ENCODE assay signal across 17 mouse cellular contexts in the genomic region with DNA sequence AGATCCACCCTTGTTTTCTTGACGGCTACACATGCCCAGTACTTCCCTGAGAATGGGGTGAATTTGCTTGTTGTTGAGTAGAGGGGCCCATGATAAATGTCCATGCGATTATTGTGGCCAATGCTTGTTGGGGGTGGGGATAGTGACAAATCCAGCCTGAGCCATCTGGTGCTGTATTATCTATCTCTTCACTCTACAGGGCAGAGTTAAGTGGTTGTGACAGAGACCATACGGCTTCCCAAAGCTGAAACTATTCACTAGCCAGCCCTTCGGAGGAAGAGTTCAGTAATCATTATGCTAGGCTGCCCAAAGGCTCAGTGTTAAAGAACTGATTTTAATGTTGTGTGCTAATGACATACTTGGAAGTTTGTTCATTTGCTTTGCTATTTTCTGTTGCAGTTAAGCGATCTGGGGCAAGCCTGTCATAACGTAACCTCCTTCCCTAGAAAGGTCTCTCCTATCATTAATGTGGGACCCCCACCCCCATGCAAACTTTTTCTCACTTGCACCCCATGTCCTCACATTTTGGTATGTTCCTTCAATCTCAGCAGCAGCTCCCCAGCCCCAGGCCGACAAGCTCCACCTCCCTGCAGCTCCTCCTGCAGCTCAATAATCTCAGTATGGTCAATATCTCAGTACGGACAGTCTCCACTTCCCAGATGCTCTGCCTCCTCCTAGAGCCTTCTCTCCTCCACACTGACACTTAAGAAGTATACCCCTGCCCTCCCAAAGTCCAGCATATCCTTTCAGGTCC. TPM values are rescaled to one million over a fixed set of nuclear protein-coding genes. Genes with fewer than 3 reads are reported as not detected.
DNase-seq lines count a peak whose midpoint lies in the region; ATAC-seq and TF ChIP-seq lines count a peak whose summit lies in the region.
"Had no signal": no experiment of that assay in that cellular context is flagged by ENCODE, and none has a peak within 500 bp of the region (broad histone marks: within the 10 kb centered on the region; RNA-seq: fewer than 3 reads in every experiment).

No protein-coding gene starts in this region.

- no peak overlapping the region for H3K27ac ChIP-seq in kidney, embryonic 16.5 days (ENCODE audit: low read length)
- H3K27ac ChIP-seq: hindbrain, embryonic 13.5 days; left cerebral cortex, adult 2 months; limb, embryonic 13.5 days; liver, embryonic 15.5 days had no signal

- no peak overlapping the region for H3K4me2 ChIP-seq in kidney, embryonic 16.5 days (replicated peaks; ENCODE audit: low read depth, low read length)
- H3K4me2 ChIP-seq: hindbrain, embryonic 13.5 days; limb, embryonic 13.5 days; liver, embryonic 15.5 days had no signal

- WGBS in kidney, embryonic 16.5 days = 68% methylated on average over 8 of the region's 8 CpGs

- peaks cover 19% of the 10 kb centered on the region for H3K27me3 ChIP-seq in kidney, embryonic 16.5 days (ENCODE audit: insufficient read depth, low read length)

- H3K9ac ChIP-seq in kidney, embryonic 16.5 days (replicated peaks; ENCODE audit: low read length) = no peak overlapping the region
- H3K9ac ChIP-seq: hindbrain, embryonic 13.5 days; limb, embryonic 13.5 days; liver, embryonic 15.5 days had no signal

- intact Hi-C loops in left cerebral cortex, postnatal 4 days (cut with DNase I) = no loop called here

- H3K36me3 ChIP-seq in kidney, embryonic 16.5 days (ENCODE audit: insufficient read depth, low read length) = no peaks in the 10 kb centered on the region
- H3K36me3 ChIP-seq: limb, embryonic 13.5 days; liver, embryonic 15.5 days had no signal

- no peaks in the 10 kb centered on the region for H3K9me3 ChIP-seq in kidney, embryonic 16.5 days (ENCODE audit: low read length)
- H3K9me3 ChIP-seq: hindbrain, embryonic 13.5 days; limb, embryonic 13.5 days; liver, embryonic 15.5 days had no signal

- DNase-seq in cerebellum, postnatal 10 days = peak; percentile 87 to 88
- no peak for DNase-seq in cerebellum, adult 9-11 months
- DNase-seq in left cerebral cortex, postnatal 4 days = peak; percentile 45
- DNase-seq in left cerebral cortex, adult 8-10 months (ENCODE audit: low spot score in 2 of 2) = no peak
- DNase-seq in brain, embryonic 14.5 days (ENCODE audit: low read depth) = peak; percentile 31
- DNase-seq in retina, adult 2 months (ENCODE audit: low read depth, low spot score) = peak; percentile 77
- no peak for DNase-seq in urinary bladder, postnatal 10 days (ENCODE audit: low spot score)
- DNase-seq: gastrocnemius, postnatal 10 days; kidney, adult 8-10 months; right cerebral cortex, adult 18-20 months had no signal

- no peak for ATAC-seq in kidney, embryonic 16.5 days (ENCODE audit: low FRiP score, low TSS enrichment)
- ATAC-seq: forebrain, embryonic 16.5 days; Patski had no signal

- H3K4me3 ChIP-seq in kidney, embryonic 16.5 days (ENCODE audit: low read length) = no peak overlapping the region
- H3K4me3 ChIP-seq: hindbrain, embryonic 13.5 days; left cerebral cortex, adult 2 months; limb, embryonic 13.5 days; liver, embryonic 15.5 days had no signal

- no peaks in the 10 kb centered on the region for H3K4me1 ChIP-seq in kidney, embryonic 16.5 days (ENCODE audit: insufficient read depth, low read length)
- H3K4me1 ChIP-seq: hindbrain, embryonic 13.5 days; limb, embryonic 13.5 days had no signal

- TF ChIP-seq CTCF in brain, embryonic 14.5 days (IDR thresholded peaks at IDR 0.05; ENCODE audit: borderline replicate concordance, extremely low read depth, insufficient read depth, insufficient read length) = no peak

- TF ChIP-seq POLR2A in brain, embryonic 14.5 days (IDR thresholded peaks at IDR 0.05; ENCODE audit: borderline replicate concordance, extremely low read depth, insufficient read depth, insufficient read length, poor library complexity, severe bottlenecking) = no peak

RNA-seq across cellular contexts. Expression of a gene that starts 5.0 kb away (rescaled TPM):
- 1 to 10 TPM; 1.5 to 1.9 TPM for total RNA-seq in left cerebral cortex, postnatal 4 days (2021)
- under 1 TPM; 0.58 to 0.81 (median 0.66) TPM for total RNA-seq in left cerebral cortex, adult 8-10 months (2022)
- polyA plus RNA-seq in brain, embryonic 14.5 days (2012; rRNA removed) = 0.34 and 0.49 TPM in 2 replicates
- 0.05 and 0.12 TPM in 2 replicates for polyA plus RNA-seq in kidney, embryonic 16.5 days (2015; fragmentation: Nextera tagmentation; extraction: Ambion mirVana)
- polyA plus RNA-seq: liver, embryonic 15.5 days had no signal

RNA-seq across cellular contexts. Expression of a gene that starts 26.0 kb away (rescaled TPM):
- total RNA-seq in left cerebral cortex, postnatal 4 days (2021) = 10 to 100 TPM; 24.0 to 27.9 TPM
- total RNA-seq in left cerebral cortex, adult 8-10 months (2022) = 10 to 100 TPM; 15.1 to 24.0 (median 17.9) TPM
- 18.6 and 23.2 TPM in 2 replicates for polyA plus RNA-seq in brain, embryonic 14.5 days (2012; rRNA removed)
- 2.6 and 4.2 TPM in 2 replicates for polyA plus RNA-seq in kidney, embryonic 16.5 days (2015; fragmentation: Nextera tagmentation; extraction: Ambion mirVana)

Comparison
In these comparisons a context has a peak if more than half of its experiments do, and no peak if none do; other contexts are left out.
1. DNase-seq: peak in cerebellum, postnatal 10 days (2 of 2), left cerebral cortex, postnatal 4 days (single experiment), brain, embryonic 14.5 days (single experiment) and retina, adult 2 months (single experiment); none in cerebellum, adult 9-11 months (single experiment), left cerebral cortex, adult 8-10 months (0 of 2) and urinary bladder, postnatal 10 days (single experiment).